Mouse (Mus musculus) liver, embryonic 15.5 days (tissue): ENCODE measurements around the gene Fscn1. TPM values are rescaled to one million over a fixed set of nuclear protein-coding genes. Genes with fewer than 3 reads are reported as not detected.

Experiments used
- ATAC-seq: fragments of 200-750 bp; cut with Nextera tagmentation; 2 replicates; pipeline ENCODE4 v1.8.0; 2017; ENCODE audit warnings: moderate number of reproducible peaks, mild to moderate bottlenecking, moderate library complexity; ENCODE audit not compliant: insufficient read depth
- H3K27ac ChIP-seq: fragments of 300-500 bp; sonication (generic); replicated peaks from 2 replicates; pipeline ENCODE4 v1.5.1; 2015; ENCODE audit warnings: mild to moderate bottlenecking, inconsistent platforms
- H3K27me3 ChIP-seq: fragments of 300-500 bp; sonication (generic); 2 replicates; pipeline ENCODE4 v1.6.1; 2015; ENCODE audit warnings: mild to moderate bottlenecking, inconsistent platforms
- H3K36me3 ChIP-seq: fragments of 300-500 bp; sonication (generic); replicated peaks from 2 replicates; pipeline ENCODE4 v1.6.1; 2015; ENCODE audit warnings: moderate library complexity, mild to moderate bottlenecking, inconsistent platforms
- H3K4me1 ChIP-seq: fragments of 300-500 bp; sonication (generic); replicated peaks from 2 replicates; pipeline ENCODE4 v1.6.1; 2015; ENCODE audit warnings: inconsistent platforms
- H3K4me2 ChIP-seq: fragments of 300-500 bp; sonication (generic); 2 replicates; pipeline ENCODE4 v1.6.1; 2015; ENCODE audit warnings: moderate library complexity, mild to moderate bottlenecking, inconsistent platforms
- H3K4me3 ChIP-seq: fragments of 300-500 bp; sonication (generic); replicated peaks from 2 replicates; pipeline ENCODE4 v1.5.1; 2015; ENCODE audit warnings: mild to moderate bottlenecking, inconsistent platforms
- H3K9ac ChIP-seq: fragments of 300-500 bp; sonication (generic); 2 replicates; pipeline ENCODE4 v1.6.1; 2015; ENCODE audit warnings: moderate library complexity, mild to moderate bottlenecking, inconsistent platforms
- H3K9me3 ChIP-seq: fragments of 300-500 bp; sonication (generic); replicated peaks from 2 replicates; pipeline ENCODE4 v1.6.1; 2016; ENCODE audit warnings: inconsistent platforms
- WGBS: fragments of 180-500 bp; shearing (Covaris S2); methylation state at CpG from one replicate; pipeline ENCODE4 v1.1.7; 2015; ENCODE audit warnings: mixed read lengths; ENCODE audit not compliant: insufficient replicate concordance; 5-methylcytosine and 5-hydroxymethylcytosine counted together
- polyA plus RNA-seq: library from polyadenylated mRNA; unstranded; fragments of >200 nt; fragmentation: Nextera tagmentation; extraction: Ambion mirVana; gene quantifications from 2 replicates; pipeline ENCODE4 v1.2.1, GENCODE M21; 2015

Fscn1 gene
- 23.0 and 23.4 TPM in 2 replicates for polyA plus RNA-seq

- peak; percentile 10; the same call in 1 of the 2 replicates for ATAC-seq
- H3K27me3 ChIP-seq: peaks cover 88% of the 10 kb centered on the region
- H3K9me3 ChIP-seq: no peaks in the 10 kb centered on the region
- peak within 1 kb of the TSS; percentile 37 for H3K9ac ChIP-seq
- peak within 1 kb of the TSS; percentile 54 for H3K4me3 ChIP-seq
- peak within 1 kb of the TSS; percentile 63 for H3K4me2 ChIP-seq
- H3K36me3 ChIP-seq: no peaks in the 10 kb centered on the region
- 8% methylated on average over 44 of the region's 44 CpGs for WGBS
- H3K4me1 ChIP-seq: peaks cover 30% of the 10 kb centered on the region
- peak within 1 kb of the TSS; percentile 29; the same call in 1 of the 2 replicates for H3K27ac ChIP-seq
Measured at GRCm38 (mm10) chr5:142959576-142960556, at the start of gene Fscn1. TSS of gene Fscn1 (plus strand) at chr5:142960343.

- Histone ChIP-seq H3K4me1 (peaks cover 77% of the 10 kb centered on the region), H3K36me3 (no peaks in the 10 kb centered on the region), H3K9ac (no peak overlapping the region), H3K27ac (peak overlapping the region; percentile 68), H3K9me3 (no peaks in the 10 kb centered on the region), H3K4me2 (no peak overlapping the region), H3K4me3 (no peak overlapping the region), H3K27me3 (no peaks in the 10 kb centered on the region)
- WGBS: 76% methylated on average over 2 of the region's 2 CpGs
- no peak for ATAC-seq
Measured at GRCm38 (mm10) chr5:142911629-142912028, 48.5 kb upstream of the Fscn1 start.

DNA sequence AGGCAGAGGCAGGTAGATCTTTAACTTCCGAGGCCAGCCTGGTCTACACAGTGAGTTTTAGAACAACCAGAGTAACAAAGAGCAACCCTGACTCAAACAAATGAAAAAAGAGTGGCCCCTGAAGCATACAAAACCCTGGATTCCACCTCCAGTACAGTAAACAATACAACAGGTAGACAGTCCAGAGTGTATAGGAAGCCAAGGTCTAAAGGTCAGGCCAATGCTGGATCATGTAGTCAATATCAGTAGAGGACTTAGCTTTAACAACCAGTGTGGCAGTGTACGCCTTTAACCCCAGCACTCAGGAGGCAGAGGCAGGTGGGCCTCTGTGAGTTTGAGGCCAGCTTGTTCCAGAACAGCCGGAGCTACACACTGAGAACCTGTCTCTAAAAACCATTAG is 47.8 kb upstream of the Fscn1 start:
- no peak overlapping the region for H3K4me3 ChIP-seq
- WGBS: 64% methylated on average over 3 of the region's 3 CpGs
- H3K9ac ChIP-seq: no peak overlapping the region
- H3K4me1 ChIP-seq: peaks cover 71% of the 10 kb centered on the region
- no peaks in the 10 kb centered on the region for H3K36me3 ChIP-seq
- H3K27ac ChIP-seq: peak overlapping the region; percentile 68
- peak; percentile 30 for ATAC-seq
- H3K9me3 ChIP-seq: no peaks in the 10 kb centered on the region
- H3K27me3 ChIP-seq: no peaks in the 10 kb centered on the region
- no peak overlapping the region for H3K4me2 ChIP-seq

- H3K9me3 ChIP-seq: no peaks in the 10 kb centered on the region
- H3K4me2 ChIP-seq: no peak overlapping the region
- no peak for ATAC-seq
- peak overlapping the region; percentile 68 for H3K27ac ChIP-seq
- H3K4me3 ChIP-seq: no peak overlapping the region
- no peak overlapping the region for H3K9ac ChIP-seq
- H3K4me1 ChIP-seq: peaks cover 67% of the 10 kb centered on the region
- no peaks in the 10 kb centered on the region for H3K36me3 ChIP-seq
- H3K27me3 ChIP-seq: no peaks in the 10 kb centered on the region
- 42% methylated on average over 4 of the region's 4 CpGs for WGBS
Measured at GRCm38 (mm10) chr5:142912739-142913138, 47.4 kb upstream of the Fscn1 start.

GRCm38 (mm10) chr5:142915231-142915630 is 44.9 kb upstream of the Fscn1 start:
- H3K4me2 ChIP-seq: no peak overlapping the region
- no peak overlapping the region for H3K9ac ChIP-seq
- ATAC-seq: no peak
- peaks cover 55% of the 10 kb centered on the region for H3K4me1 ChIP-seq
- no peaks in the 10 kb centered on the region for H3K9me3 ChIP-seq
- no peaks in the 10 kb centered on the region for H3K36me3 ChIP-seq
- 0 out of 2 replicates have a peak overlapping the region, but pooled peaks have one; percentile 7 for H3K27ac ChIP-seq
- 66% methylated on average over 11 of the region's 11 CpGs for WGBS
- no peak overlapping the region for H3K4me3 ChIP-seq
- no peaks in the 10 kb centered on the region for H3K27me3 ChIP-seq

DNA sequence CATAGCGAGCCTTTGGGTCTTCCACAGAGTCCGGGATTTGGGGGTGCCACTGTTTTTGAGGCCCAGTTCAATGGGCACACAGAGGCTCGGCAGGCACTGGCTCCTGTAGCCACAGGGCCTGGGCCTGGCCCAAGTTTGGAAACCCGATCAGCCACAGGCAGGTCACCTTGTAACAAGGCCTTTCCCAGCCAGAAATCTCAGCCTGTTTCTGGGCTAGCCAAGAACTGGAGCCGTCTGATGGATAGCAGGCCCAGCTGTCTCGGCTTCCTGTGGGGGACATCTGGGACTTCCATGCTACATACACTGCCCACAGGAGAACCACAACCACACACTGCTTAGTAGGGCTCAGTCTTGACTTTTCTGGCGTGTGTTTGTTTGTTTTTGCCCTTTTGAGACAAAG is 43.5 kb upstream of the Fscn1 start:
- Histone ChIP-seq H3K27ac (no peak overlapping the region), H3K4me1 (peaks cover 55% of the 10 kb centered on the region), H3K4me2 (no peak overlapping the region), H3K4me3 (no peak overlapping the region), H3K36me3 (no peaks in the 10 kb centered on the region), H3K9me3 (no peaks in the 10 kb centered on the region), H3K9ac (no peak overlapping the region), H3K27me3 (no peaks in the 10 kb centered on the region)
- WGBS: 70% methylated on average over 7 of the region's 7 CpGs
- ATAC-seq: no peak

DNA sequence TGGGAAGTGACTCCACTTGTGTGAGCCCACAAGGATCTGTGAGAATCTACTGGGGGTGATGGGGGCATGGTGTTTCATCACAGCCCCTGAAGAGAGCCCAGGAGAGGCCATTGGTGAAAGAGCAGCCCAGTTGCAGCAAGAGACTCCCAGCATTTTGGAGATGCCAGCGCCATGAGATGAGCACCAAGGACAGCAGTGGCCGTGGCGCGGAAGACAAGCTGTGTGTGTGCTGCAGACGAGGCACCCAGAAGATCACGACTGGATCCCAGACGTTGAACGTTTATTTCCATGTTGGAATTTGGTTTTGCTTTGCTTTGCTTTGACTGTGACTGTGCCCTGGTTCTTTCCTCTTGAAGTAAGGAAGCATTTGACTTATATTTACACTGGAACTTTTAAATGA is 42.7 kb upstream of the Fscn1 start:
- no peak overlapping the region for H3K4me3 ChIP-seq
- no peak overlapping the region for H3K9ac ChIP-seq

DNA sequence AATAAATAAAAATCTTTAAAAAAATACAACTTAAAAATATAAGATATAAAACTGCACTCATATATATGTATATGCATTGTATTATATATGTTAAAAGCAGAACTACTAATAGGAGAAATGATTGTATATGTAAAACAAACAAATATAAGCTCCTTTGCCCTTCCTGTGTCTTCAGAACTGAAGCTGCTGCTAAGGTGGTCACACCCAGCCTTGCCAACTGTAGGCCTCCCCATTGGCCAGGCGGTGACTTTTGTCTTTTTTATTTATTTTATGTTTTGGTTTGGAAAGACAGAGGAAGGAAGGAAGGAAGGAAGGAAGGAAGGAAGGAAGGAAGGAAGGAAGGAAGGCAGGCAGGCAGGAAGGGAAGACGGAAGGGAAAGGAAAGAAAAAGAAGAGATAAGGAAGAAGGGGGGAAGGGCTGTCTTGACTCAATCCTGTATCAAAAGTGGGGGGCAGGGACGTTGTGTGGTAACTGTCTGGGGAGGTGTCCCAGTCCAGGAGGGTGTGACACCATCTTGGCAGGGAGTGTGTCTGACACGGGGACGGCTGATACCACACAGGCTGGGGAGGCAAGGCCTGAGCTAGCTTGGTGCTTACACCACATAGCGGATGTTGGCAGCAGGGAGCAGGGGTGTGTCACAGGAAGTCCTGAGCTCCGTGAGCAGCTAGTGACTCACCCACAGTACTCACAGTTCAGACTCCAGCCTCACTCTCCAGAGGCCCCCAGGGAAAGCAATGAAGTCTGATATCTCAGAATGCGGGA is 39.7 kb upstream of the Fscn1 start:
- H3K4me3 ChIP-seq: peak overlapping the region; percentile 41
- H3K27me3 ChIP-seq: no peaks in the 10 kb centered on the region
- H3K4me2 ChIP-seq: peak overlapping the region; percentile 74
- H3K9me3 ChIP-seq: no peaks in the 10 kb centered on the region
- ATAC-seq: peak; percentile 100
- H3K4me1 ChIP-seq: peaks cover 63% of the 10 kb centered on the region
- peak overlapping the region; percentile 64 for H3K9ac ChIP-seq
- 9% methylated on average over 8 of the region's 8 CpGs for WGBS
- H3K27ac ChIP-seq: peak overlapping the region; percentile 100
- no peaks in the 10 kb centered on the region for H3K36me3 ChIP-seq

More for the DNA sequence above, 42.7 kb upstream of the Fscn1 start:
- H3K27ac ChIP-seq: no peak overlapping the region
- H3K4me2 ChIP-seq: no peak overlapping the region
- H3K4me1 ChIP-seq: peaks cover 55% of the 10 kb centered on the region
- H3K27me3 ChIP-seq: no peaks in the 10 kb centered on the region
- WGBS: 85% methylated on average over 8 of the region's 8 CpGs
- no peak for ATAC-seq
- no peaks in the 10 kb centered on the region for H3K36me3 ChIP-seq
- H3K9me3 ChIP-seq: no peaks in the 10 kb centered on the region

DNA sequence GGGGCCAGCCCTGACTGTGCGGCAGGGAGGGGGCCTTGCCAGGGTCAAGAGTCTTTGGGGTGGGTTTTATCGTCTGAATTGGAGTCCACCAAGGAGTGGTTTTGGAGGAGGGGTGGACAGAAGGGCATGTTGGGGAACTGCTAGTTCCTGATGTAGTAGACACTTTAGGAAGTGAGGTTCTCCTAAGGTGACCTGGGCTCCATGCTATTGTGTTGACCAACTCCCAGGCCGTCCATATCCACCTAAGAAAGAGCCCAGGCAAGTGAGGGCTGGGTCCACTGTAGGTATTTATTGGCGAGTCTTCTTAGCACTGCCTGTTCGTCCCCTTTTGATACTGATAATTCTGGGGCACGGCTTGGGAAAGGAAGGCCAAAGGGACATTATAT is 39.1 kb upstream of the Fscn1 start:
- H3K9ac ChIP-seq: peak overlapping the region; percentile 64
- H3K27ac ChIP-seq: peak overlapping the region; percentile 100
- no peaks in the 10 kb centered on the region for H3K27me3 ChIP-seq
- H3K4me3 ChIP-seq: peak overlapping the region; percentile 41
- ATAC-seq: peak; percentile 13
- 19% methylated on average over 6 of the region's 6 CpGs for WGBS
- peak overlapping the region; percentile 74 for H3K4me2 ChIP-seq
- H3K4me1 ChIP-seq: peaks cover 68% of the 10 kb centered on the region
- no peaks in the 10 kb centered on the region for H3K9me3 ChIP-seq
- H3K36me3 ChIP-seq: no peaks in the 10 kb centered on the region

- Histone ChIP-seq H3K27me3 (no peaks in the 10 kb centered on the region), H3K9ac (0 out of 2 replicates have a peak overlapping the region, but pooled peaks have one; percentile 64), H3K4me1 (peaks cover 80% of the 10 kb centered on the region), H3K4me3 (no peak overlapping the region), H3K27ac (peak overlapping the region; percentile 100), H3K4me2 (peak overlapping the region; percentile 74; the same call in 1 of the 2 replicates), H3K36me3 (no peaks in the 10 kb centered on the region), H3K9me3 (no peaks in the 10 kb centered on the region)
- ATAC-seq: no peak
- 71% methylated on average over 5 of the region's 5 CpGs for WGBS
Measured at GRCm38 (mm10) chr5:142922251-142922650, 37.9 kb upstream of the Fscn1 start.

GRCm38 (mm10) chr5:142923781-142924180 is 36.4 kb upstream of the Fscn1 start:
- peaks cover 94% of the 10 kb centered on the region for H3K4me1 ChIP-seq

More at GRCm38 (mm10) chr5:142923781-142924180, 36.4 kb upstream of the Fscn1 start:
- Histone ChIP-seq H3K4me3 (no peak overlapping the region), H3K9ac (no peak overlapping the region), H3K36me3 (no peaks in the 10 kb centered on the region), H3K9me3 (no peaks in the 10 kb centered on the region), H3K27me3 (no peaks in the 10 kb centered on the region), H3K4me2 (no peak overlapping the region), H3K27ac (peak overlapping the region; percentile 33)
- ATAC-seq: no peak
- 58% methylated on average over 3 of the region's 3 CpGs for WGBS
